Mouse (Mus musculus) urinary bladder, postnatal 14 days (tissue): ENCODE results near the gene Gm10392.

Experiments used
- DNase-seq: peaks from one replicate; pipeline ENCODE4 v3.0.0; 2021; ENCODE audit warnings: low spot score

The Gm10392 gene

GRCm38 (mm10) chr11:77508068-77509021 is 10.7 kb downstream of the Gm10392 start:
- peak; percentile 85 for DNase-seq

- DNase-seq: no peak
Observed at GRCm38 (mm10) chr11:77507426-77507825, 11.6 kb downstream of the Gm10392 start.

- no peak for DNase-seq
Observed at GRCm38 (mm10) chr11:77506941-77507340, 12.1 kb downstream of the Gm10392 start.

- DNase-seq: no peak
Observed at GRCm38 (mm10) chr11:77506273-77506672, 12.7 kb downstream of the Gm10392 start.

- no peak for DNase-seq
Observed at GRCm38 (mm10) chr11:77505291-77505980, 13.6 kb downstream of the Gm10392 start.

GRCm38 (mm10) chr11:77504377-77504776 is 14.6 kb downstream of the Gm10392 start:
- no peak for DNase-seq

- peak; percentile 52 for DNase-seq
Observed at GRCm38 (mm10) chr11:77503511-77503910, 15.5 kb downstream of the Gm10392 start.

GRCm38 (mm10) chr11:77502481-77502880 is 16.5 kb downstream of the Gm10392 start:
- no peak for DNase-seq

GRCm38 (mm10) chr11:77501971-77502370 is 17.0 kb downstream of the Gm10392 start:
- no peak for DNase-seq

- DNase-seq: peak; percentile 77
Observed at GRCm38 (mm10) chr11:77501392-77501791, 17.6 kb downstream of the Gm10392 start.

- DNase-seq: peak; percentile 18
Observed at GRCm38 (mm10) chr11:77500361-77501325, 18.4 kb downstream of the Gm10392 start.

GRCm38 (mm10) chr11:77499354-77499753 is 19.6 kb downstream of the Gm10392 start:
- no peak for DNase-seq

- DNase-seq: no peak
Observed at GRCm38 (mm10) chr11:77498261-77499139, 20.5 kb downstream of the Gm10392 start.

GRCm38 (mm10) chr11:77497851-77498250 is 21.1 kb downstream of the Gm10392 start:
- DNase-seq: no peak

GRCm38 (mm10) chr11:77497341-77497756 is 21.6 kb downstream of the Gm10392 start:
- peak; percentile 68 for DNase-seq

- DNase-seq: no peak
Observed at GRCm38 (mm10) chr11:77495507-77495906, 23.5 kb downstream of the Gm10392 start.

- no peak for DNase-seq
Observed at GRCm38 (mm10) chr11:77494782-77495181, 24.2 kb downstream of the Gm10392 start.

GRCm38 (mm10) chr11:77494344-77494676 is 24.7 kb downstream of the Gm10392 start:
- DNase-seq: no peak

- peak; percentile 47 for DNase-seq
Observed at GRCm38 (mm10) chr11:77493512-77494343, 25.3 kb downstream of the Gm10392 start, which contains the start of gene Git1. Gene Git1 (plus strand): TSS chr11:77493562.

GRCm38 (mm10) chr11:77492911-77493332 is 26.1 kb downstream of the Gm10392 start:
- peak; percentile 96 for DNase-seq
